Mouse (Mus musculus) kidney, postnatal 0 days (tissue): ENCODE measurements around the gene Slc39a5. TPM values are rescaled to one million over a fixed set of nuclear protein-coding genes. Genes with fewer than 3 reads are reported as not detected.

Source experiments
- ATAC-seq: fragments of 200-750 bp; cut with Nextera tagmentation; replicated peaks from 2 replicates; pipeline ENCODE4 v1.8.0; 2017; ENCODE audit warnings: low read depth, moderate number of reproducible peaks, moderate TSS enrichment, moderate library complexity; ENCODE audit not compliant: low FRiP score
- DNase-seq: peaks from one replicate; pipeline ENCODE4 v3.0.0-alpha.2; 2016; ENCODE audit warnings: low spot score
- H3K27ac ChIP-seq: fragments of 300-500 bp; sonication (generic); 2 replicates; pipeline ENCODE4 v1.5.1; 2014; ENCODE audit warnings: mild to moderate bottlenecking
- H3K27me3 ChIP-seq: fragments of 300-500 bp; sonication (generic); 2 replicates; pipeline ENCODE4 v1.6.1; 2014; ENCODE audit warnings: low read length, mixed read lengths; ENCODE audit not compliant: insufficient read depth
- H3K36me3 ChIP-seq: fragments of 300-500 bp; sonication (generic); 2 replicates; pipeline ENCODE4 v1.6.1; 2014; ENCODE audit warnings: low read length, mixed read lengths; ENCODE audit not compliant: insufficient read depth
- H3K4me1 ChIP-seq: fragments of 300-500 bp; sonication (generic); replicated peaks from 2 replicates; pipeline ENCODE4 v1.6.1; 2014; ENCODE audit warnings: antibody characterized with exemption, low read length, mixed read lengths; ENCODE audit not compliant: insufficient read depth
- H3K4me2 ChIP-seq: fragments of 300-500 bp; sonication (generic); 2 replicates; pipeline ENCODE4 v1.6.1; 2014; ENCODE audit warnings: mild to moderate bottlenecking, low read length, moderate library complexity, mixed read lengths
- H3K4me3 ChIP-seq: fragments of 300-500 bp; sonication (generic); replicated peaks from 2 replicates; pipeline ENCODE4 v1.5.1; 2014; ENCODE audit warnings: low read depth, low read length
- H3K9ac ChIP-seq: fragments of 300-500 bp; sonication (generic); 2 replicates; pipeline ENCODE4 v1.6.1; 2014; ENCODE audit warnings: low read depth, low read length
- H3K9me3 ChIP-seq: fragments of 300-500 bp; sonication (generic); replicated peaks from 2 replicates; pipeline ENCODE4 v1.6.1; 2016; ENCODE audit warnings: low read length, inconsistent platforms, mixed read lengths
- CTCF ChIP-seq: IDR thresholded peaks from 2 replicates; pipeline ENCODE4 v1.5.1; 2016; ENCODE audit warnings: antibody characterized with exemption, low read depth, mild to moderate bottlenecking, moderate library complexity
- whole genome bisulfite sequencing: fragments of 180-500 bp; shearing (Covaris S2); extraction: QIAGEN DNeasy Blood & Tissue Kit; methylation state at CpG from one replicate; pipeline ENCODE4 v1.1.7; 2014; 5-methylcytosine and 5-hydroxymethylcytosine counted together
- polyA plus RNA-seq: library from polyadenylated mRNA; unstranded; fragments of >200 nt; fragmentation: Nextera tagmentation; extraction: Ambion mirVana; gene quantifications from 2 replicates; pipeline ENCODE4 v1.2.1, GENCODE M21; 2015

Gene Slc39a5
- polyA plus RNA-seq, 1 experiment from 2014 or later, result 56.0 TPM

DNA sequence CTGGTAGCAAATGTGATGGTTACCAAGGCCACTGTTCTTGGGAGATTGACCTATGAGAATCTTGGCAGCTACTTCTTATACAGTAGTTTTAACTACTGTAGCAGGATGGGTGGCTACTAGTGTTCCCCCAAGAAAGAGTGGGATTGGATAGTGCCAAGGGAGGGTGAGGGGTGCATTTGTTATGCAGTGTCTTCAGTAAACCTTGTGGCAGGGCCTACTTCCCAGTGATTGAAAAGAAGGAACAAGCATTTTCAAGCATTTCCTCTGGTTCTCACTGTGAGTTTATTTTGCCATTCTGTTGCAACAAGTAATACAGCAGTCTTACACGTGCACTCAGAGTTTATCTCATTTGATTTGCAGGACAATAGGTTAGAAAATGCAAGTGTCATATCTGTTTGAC lies 11.5 kb upstream of the Slc39a5 start:
- TF ChIP-seq CTCF, result no peak
- ATAC-seq, result no peak
- 25% methylated on average over 1 of the region's 1 CpGs for WGBS

GRCm38 (mm10) chr10:128412055-128412381 lies 11.0 kb upstream of the Slc39a5 start:
- peaks cover 15% of the 10 kb centered on the region for H3K4me1 ChIP-seq
- ATAC-seq (no peak; the same call in 1 of the 2 replicates), DNase-seq (peak; percentile 68)
- H3K4me3 ChIP-seq, result peak overlapping the region; percentile 80
- no peaks in the 10 kb centered on the region for H3K9me3 ChIP-seq
- peak overlapping the region; percentile 95 for H3K27ac ChIP-seq
- peaks cover 16% of the 10 kb centered on the region; the same call in 1 of the 2 replicates for H3K36me3 ChIP-seq
- no peak for TF ChIP-seq CTCF
- H3K27me3 ChIP-seq, result no peaks in the 10 kb centered on the region
- under 1% methylated on average over 14 of the region's 14 CpGs for WGBS
- peak overlapping the region; percentile 86 for H3K4me2 ChIP-seq
- H3K9ac ChIP-seq, result peak overlapping the region; percentile 82

More for the DNA sequence above, 11.5 kb upstream of the Slc39a5 start:
- Histone ChIP-seq H3K27me3 (no peaks in the 10 kb centered on the region), H3K9me3 (no peaks in the 10 kb centered on the region), H3K4me1 (peaks cover 15% of the 10 kb centered on the region), H3K4me2 (peak overlapping the region; percentile 86), H3K36me3 (peaks cover 16% of the 10 kb centered on the region; the same call in 1 of the 2 replicates), H3K27ac (peak overlapping the region; percentile 95; the same call in 1 of the 2 replicates), H3K9ac (peak overlapping the region; percentile 82; the same call in 1 of the 2 replicates), H3K4me3 (peak overlapping the region; percentile 80)
- no peak for DNase-seq

DNA sequence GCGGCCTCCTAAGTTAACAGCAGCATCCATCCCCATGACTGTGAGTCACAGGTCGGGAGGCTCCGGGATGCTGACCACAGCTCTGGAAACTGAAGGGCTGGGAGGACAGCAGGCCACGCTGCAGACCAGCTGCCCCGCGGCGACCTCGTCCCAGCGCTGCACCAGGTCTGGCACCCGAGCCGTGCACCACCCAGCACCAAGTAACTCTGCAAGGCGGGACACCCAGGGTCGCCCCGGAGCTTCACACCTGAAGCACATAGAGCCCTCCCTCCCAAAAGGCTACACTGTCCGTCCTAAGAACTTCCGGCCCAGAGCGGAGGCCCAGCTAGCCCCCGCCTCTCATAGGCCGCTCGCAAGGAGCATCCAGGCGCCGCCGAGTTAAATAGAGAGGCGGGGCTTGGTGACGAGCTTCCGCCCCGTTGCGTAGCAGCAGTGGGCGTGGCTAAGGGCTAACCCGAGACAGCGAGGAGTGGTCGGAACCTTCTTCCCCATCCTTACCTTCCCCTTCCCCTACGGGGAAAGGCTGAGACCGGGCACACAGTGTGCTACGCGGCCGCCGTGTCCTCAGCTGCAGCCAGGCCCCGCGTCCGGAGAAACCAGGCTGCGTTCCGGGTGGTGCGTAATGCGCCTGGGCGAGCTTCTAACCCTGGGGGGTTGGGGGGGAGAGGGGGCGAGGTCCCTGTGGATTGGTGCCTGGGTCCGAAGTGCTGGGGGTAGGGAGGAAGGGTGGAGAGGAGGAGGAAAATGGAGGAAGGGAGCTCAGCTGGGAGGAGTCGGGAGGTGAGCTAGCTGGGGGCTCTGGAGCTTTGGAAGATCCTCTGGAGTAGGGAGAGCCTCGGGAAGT lies 10.4 kb upstream of the Slc39a5 start, which contains the start of the genes Nabp2 and Rnf41:
Gene Nabp2, minus strand, starts transcription at position 282 of the 844 bp plus-strand sequence.
Gene Rnf41, plus strand, starts transcription at position 447 of the 844 bp plus-strand sequence.
- peak within 1 kb of the TSS; percentile 86 for H3K4me2 ChIP-seq
- under 1% methylated on average over 49 of the region's 50 CpGs for WGBS

GRCm38 (mm10) chr10:128410560-128410845 lies 9.5 kb upstream of the Slc39a5 start:
- TF ChIP-seq CTCF, result no peak

More for the DNA sequence above, 10.4 kb upstream of the Slc39a5 start, which contains the start of the genes Nabp2 and Rnf41:
- no peak for TF ChIP-seq CTCF
- peak within 1 kb of the TSS; percentile 80 for H3K4me3 ChIP-seq
- H3K9ac ChIP-seq, result peak within 1 kb of the TSS; percentile 82
- H3K27me3 ChIP-seq, result no peaks in the 10 kb centered on the region
- peaks cover 15% of the 10 kb centered on the region for H3K4me1 ChIP-seq
- H3K27ac ChIP-seq, result peak within 1 kb of the TSS; percentile 95
- DNase-seq, result peak; percentile 99
- no peaks in the 10 kb centered on the region for H3K9me3 ChIP-seq
- peak; percentile 89 for ATAC-seq
- H3K36me3 ChIP-seq, result peaks cover 12% of the 10 kb centered on the region; the same call in 1 of the 2 replicates

GRCm38 (mm10) chr10:128409692-128410559 lies 8.9 kb upstream of the Slc39a5 start:
- ATAC-seq (peak; percentile 88), DNase-seq (peak; percentile 100)
- Histone ChIP-seq H3K9me3 (no peaks in the 10 kb centered on the region), H3K9ac (peak overlapping the region; percentile 73), H3K4me1 (peaks cover 15% of the 10 kb centered on the region), H3K4me2 (peak overlapping the region; percentile 96), H3K36me3 (peaks cover 4% of the 10 kb centered on the region; the same call in 1 of the 2 replicates), H3K4me3 (peak overlapping the region; percentile 80), H3K27ac (peak overlapping the region; percentile 95), H3K27me3 (no peaks in the 10 kb centered on the region)
- WGBS, result 5% methylated on average over 35 of the region's 36 CpGs
- peak; percentile 92 for TF ChIP-seq CTCF

More at GRCm38 (mm10) chr10:128410560-128410845, 9.5 kb upstream of the Slc39a5 start:
- H3K4me3 ChIP-seq, result peak overlapping the region; percentile 80
- peak; percentile 54 for DNase-seq
- H3K9me3 ChIP-seq, result no peaks in the 10 kb centered on the region
- peaks cover 7% of the 10 kb centered on the region for H3K36me3 ChIP-seq
- peak overlapping the region; percentile 95 for H3K27ac ChIP-seq
- H3K27me3 ChIP-seq, result no peaks in the 10 kb centered on the region
- peak overlapping the region; percentile 86 for H3K4me2 ChIP-seq
- ATAC-seq, result no peak
- 12% methylated on average over 4 of the region's 4 CpGs for WGBS
- H3K4me1 ChIP-seq, result peaks cover 15% of the 10 kb centered on the region
- peak overlapping the region; percentile 43; the same call in 1 of the 2 replicates for H3K9ac ChIP-seq
